Mouse (Mus musculus) hindbrain, embryonic 12.5 days (tissue): ENCODE measurements around the gene Fbxl15. TPM values are rescaled to one million over a fixed set of nuclear protein-coding genes. Genes with fewer than 3 reads are reported as not detected.
A peak's percentile ranks its signal among the peaks of the same experiment; 100 is the strongest.

Experiments used
- ATAC-seq: fragments of 200-750 bp; cut with Nextera tagmentation; 2 replicates; pipeline ENCODE4 v1.8.0; 2017; ENCODE audit warnings: moderate TSS enrichment; ENCODE audit not compliant: low FRiP score
- H3K27ac ChIP-seq: fragments of 300-500 bp; sonication (generic); 2 replicates; pipeline ENCODE4 v1.5.1; 2016; ENCODE audit warnings: mild to moderate bottlenecking
- H3K27me3 ChIP-seq: fragments of 300-500 bp; sonication (generic); 2 replicates; pipeline ENCODE4 v1.6.1; 2016; ENCODE audit warnings: mild to moderate bottlenecking
- H3K36me3 ChIP-seq: fragments of 300-500 bp; sonication (generic); 2 replicates; pipeline ENCODE4 v1.6.1; 2016; ENCODE audit warnings: mild to moderate bottlenecking
- H3K4me1 ChIP-seq: fragments of 300-500 bp; sonication (generic); 2 replicates; pipeline ENCODE4 v1.6.1; 2016
- H3K4me2 ChIP-seq: fragments of 300-500 bp; sonication (generic); replicated peaks from 2 replicates; pipeline ENCODE4 v1.6.1; 2016; ENCODE audit warnings: mild to moderate bottlenecking
- H3K4me3 ChIP-seq: fragments of 300-500 bp; sonication (generic); 2 replicates; pipeline ENCODE4 v1.5.1; 2016; ENCODE audit warnings: mild to moderate bottlenecking
- H3K9ac ChIP-seq: fragments of 300-500 bp; sonication (generic); 2 replicates; pipeline ENCODE4 v1.6.1; 2016; ENCODE audit warnings: mild to moderate bottlenecking, moderate library complexity
- H3K9me3 ChIP-seq: fragments of 300-500 bp; sonication (generic); replicated peaks from 2 replicates; pipeline ENCODE4 v1.6.1; 2016; ENCODE audit warnings: mild to moderate bottlenecking
- WGBS: fragments of 180-500 bp; shearing (Covaris S2); methylation state at CpG from one replicate; pipeline ENCODE4 v1.1.7; 2016; 5-methylcytosine and 5-hydroxymethylcytosine counted together
- polyA plus RNA-seq: library from polyadenylated mRNA; unstranded; fragments of >200 nt; fragmentation: Nextera tagmentation; extraction: Ambion mirVana; gene quantifications from 2 replicates; pipeline ENCODE4 v1.2.1, GENCODE M21; 2016

Gene Fbxl15
- polyA plus RNA-seq, 1 experiment from 2014 or later: 28.3 TPM

DNA sequence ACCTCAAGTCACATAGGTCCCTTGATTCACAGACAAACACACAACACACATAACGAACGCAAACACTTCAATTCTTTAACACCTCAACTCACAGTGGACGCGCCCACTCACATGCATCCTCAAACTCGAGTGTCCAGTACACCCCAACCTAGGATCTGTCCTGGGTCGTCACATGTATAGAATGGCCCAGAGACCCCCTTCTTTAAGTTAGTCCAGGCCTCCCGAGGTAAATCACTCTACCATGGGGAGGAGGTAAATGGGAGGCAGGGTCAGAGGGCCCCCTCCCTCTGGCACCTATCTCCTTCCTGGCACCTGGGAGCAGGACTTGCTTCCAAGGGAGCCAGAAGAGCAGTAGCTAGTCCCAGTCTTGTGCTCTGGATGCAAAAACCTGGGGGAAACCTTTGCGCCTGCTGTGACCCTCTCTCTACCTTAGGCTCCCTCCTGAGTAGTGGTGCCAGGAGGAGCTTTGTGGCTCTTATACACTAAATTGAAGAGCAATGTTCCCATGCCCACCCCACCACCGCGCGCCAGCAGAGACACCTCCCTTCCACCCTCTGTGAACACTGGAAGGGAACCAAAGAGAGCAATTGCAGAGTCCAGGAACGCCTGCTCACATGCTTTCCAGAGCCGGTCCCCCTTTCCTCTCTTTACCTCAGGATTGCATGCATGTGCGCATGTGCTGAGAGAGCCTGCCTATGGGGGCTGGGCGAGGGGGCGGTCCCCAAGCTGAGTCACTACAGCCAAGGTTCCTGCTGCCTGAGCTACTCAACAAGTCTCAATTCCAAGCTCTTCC lies 9.2 kb upstream of the Fbxl15 start:
- H3K4me2 ChIP-seq: peak overlapping the region; percentile 73

DNA sequence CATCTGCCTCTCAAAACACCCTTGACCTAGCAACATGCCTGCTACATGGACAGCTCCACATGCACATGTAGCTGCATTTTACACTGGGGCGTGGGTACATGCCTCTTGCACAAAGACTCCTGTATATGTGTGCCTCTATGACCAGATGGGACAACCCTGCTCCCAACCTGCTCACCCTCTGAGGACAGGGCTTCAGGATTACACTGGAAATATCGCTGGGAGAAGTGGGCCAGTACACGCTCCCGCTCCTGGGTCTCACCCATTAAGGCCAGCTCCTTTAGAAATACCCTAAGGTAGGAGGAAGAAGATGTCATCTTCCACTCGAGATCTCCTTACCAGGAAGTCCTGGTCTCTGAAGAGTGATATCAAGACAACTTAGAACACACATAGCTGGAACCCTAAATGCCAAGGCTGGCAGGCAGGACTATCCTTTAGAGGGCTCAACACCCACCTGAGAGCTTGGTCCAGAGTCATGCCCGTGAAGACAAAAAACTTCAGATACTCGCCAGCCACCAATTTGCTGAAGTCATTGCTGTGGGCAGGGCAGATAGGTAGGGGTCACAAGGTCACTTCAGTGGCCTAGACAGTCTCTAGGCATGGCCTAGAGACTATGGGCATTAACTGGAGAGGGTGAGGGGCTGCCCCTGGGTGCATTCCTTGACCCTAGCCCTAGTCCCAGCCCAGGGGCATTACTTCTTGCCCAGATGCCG lies 7.8 kb upstream of the Fbxl15 start:
- H3K36me3 ChIP-seq: no peaks in the 10 kb centered on the region
- H3K27ac ChIP-seq: 0 out of 2 replicates have a peak overlapping the region, but pooled peaks have one; percentile 86
- H3K4me2 ChIP-seq: no peak overlapping the region
- peaks cover 62% of the 10 kb centered on the region for H3K4me1 ChIP-seq
- H3K27me3 ChIP-seq: peaks cover 93% of the 10 kb centered on the region
- WGBS: 83% methylated on average over 8 of the region's 8 CpGs
- no peak overlapping the region for H3K4me3 ChIP-seq
- no peak for ATAC-seq
- no peaks in the 10 kb centered on the region for H3K9me3 ChIP-seq
- no peak overlapping the region for H3K9ac ChIP-seq

More for the DNA sequence above, 9.2 kb upstream of the Fbxl15 start:
- 11% methylated on average over 16 of the region's 16 CpGs for WGBS
- Histone ChIP-seq H3K9me3 (no peaks in the 10 kb centered on the region), H3K4me3 (peak overlapping the region; percentile 47), H3K36me3 (no peaks in the 10 kb centered on the region), H3K27me3 (peaks cover 93% of the 10 kb centered on the region), H3K4me1 (peaks cover 62% of the 10 kb centered on the region), H3K27ac (peak overlapping the region; percentile 30; the same call in 1 of the 2 replicates), H3K9ac (0 out of 2 replicates have a peak overlapping the region, but pooled peaks have one; percentile 13)
- ATAC-seq: no peak

DNA sequence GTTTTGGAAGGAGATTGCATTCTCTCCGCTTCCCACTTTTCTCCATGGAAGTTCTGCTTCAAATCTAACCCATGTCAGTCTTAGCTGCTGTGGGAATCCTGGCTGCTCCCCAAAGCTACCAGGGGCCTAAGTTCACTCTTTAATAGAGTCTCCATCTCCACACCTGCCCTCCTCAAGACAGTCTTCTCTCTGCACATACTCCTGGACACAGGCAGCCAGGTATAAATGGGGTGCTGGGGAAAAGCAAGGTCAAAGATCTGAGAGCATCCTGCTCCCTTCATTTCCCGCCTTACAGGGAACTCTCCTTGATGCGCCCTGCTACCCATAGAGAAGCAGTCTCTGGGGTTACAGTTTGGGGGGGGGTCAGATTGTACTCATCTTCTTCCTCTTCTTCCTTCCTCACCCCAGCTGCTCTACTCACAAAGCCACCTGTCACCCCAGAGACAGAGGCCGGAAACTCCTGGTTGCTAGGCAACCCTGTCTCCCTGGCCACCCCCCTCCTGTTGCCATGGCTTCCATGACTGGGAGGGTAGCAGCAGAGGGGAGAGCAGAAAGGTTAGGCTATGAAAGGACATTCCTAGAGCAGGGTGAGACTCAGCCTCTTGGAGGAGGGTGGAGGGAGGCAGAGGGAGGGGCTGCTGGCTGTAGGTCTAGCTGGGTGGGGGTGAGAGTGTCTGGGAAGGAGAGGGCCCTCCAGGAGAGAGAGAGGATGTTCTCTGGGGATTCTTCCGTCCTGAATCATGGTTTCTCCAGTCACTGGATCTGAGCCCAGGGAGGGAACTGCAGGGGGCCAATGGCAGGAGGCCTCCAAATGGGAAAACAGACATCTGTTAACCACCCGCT lies 6.7 kb upstream of the Fbxl15 start:
- no peaks in the 10 kb centered on the region for H3K36me3 ChIP-seq

DNA sequence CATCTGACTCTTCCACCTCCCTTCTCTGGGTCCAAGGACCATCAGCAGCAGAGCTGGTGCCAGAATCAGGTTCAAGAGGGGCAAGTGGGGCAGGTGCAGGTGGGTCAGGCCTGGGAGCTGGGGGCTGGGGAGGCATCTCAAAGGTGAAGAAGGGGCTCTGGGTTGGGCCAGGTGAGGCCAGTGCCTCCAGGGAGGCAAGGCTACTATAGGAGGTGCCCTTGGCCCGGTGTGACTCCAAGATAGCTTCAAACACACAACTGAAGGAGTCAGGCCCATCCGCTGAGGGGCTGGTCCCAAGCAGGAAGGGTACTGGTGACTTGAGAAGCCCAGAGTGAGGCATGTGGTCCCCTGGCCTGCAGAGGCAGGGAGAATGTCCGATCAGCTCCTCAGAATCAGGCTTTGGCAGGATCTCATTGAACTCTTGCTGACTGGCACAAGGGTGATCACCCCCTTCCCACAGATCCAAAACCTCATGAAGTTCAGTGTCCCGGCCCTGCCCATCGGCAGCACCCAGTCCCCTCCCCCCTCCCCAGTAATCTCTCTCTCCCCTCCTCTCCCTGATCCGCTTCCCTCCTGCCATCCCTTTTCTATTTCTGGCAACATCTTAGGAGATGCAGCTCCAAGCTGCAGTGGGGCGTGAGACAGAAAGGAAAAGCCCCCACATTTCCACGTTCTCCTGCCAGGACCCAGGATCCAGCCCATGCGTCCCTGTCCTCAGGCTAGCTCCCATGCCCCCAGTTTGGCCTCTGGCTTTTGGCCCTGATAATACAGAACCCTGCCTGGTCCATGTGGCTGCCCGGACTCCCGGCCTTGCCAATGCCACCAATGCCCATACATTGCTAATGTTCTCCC lies 5.6 kb upstream of the Fbxl15 start:
- H3K9ac ChIP-seq: peak overlapping the region; percentile 23; the same call in 1 of the 2 replicates
- H3K27ac ChIP-seq: peak overlapping the region; percentile 86
- H3K4me3 ChIP-seq: no peak overlapping the region
- WGBS: 57% methylated on average over 11 of the region's 11 CpGs
- no peaks in the 10 kb centered on the region for H3K36me3 ChIP-seq
- H3K4me1 ChIP-seq: peaks cover 67% of the 10 kb centered on the region
- peak overlapping the region; percentile 41 for H3K4me2 ChIP-seq
- no peaks in the 10 kb centered on the region for H3K9me3 ChIP-seq
- H3K27me3 ChIP-seq: peaks cover 90% of the 10 kb centered on the region
- no peak for ATAC-seq

More for the DNA sequence above, 6.7 kb upstream of the Fbxl15 start:
- 19% methylated on average over 6 of the region's 6 CpGs for WGBS
- H3K9ac ChIP-seq: peak overlapping the region; percentile 23; the same call in 1 of the 2 replicates
- peak overlapping the region; percentile 86 for H3K27ac ChIP-seq
- peaks cover 93% of the 10 kb centered on the region for H3K27me3 ChIP-seq
- H3K4me2 ChIP-seq: peak overlapping the region; percentile 41
- no peak overlapping the region for H3K4me3 ChIP-seq
- H3K4me1 ChIP-seq: peaks cover 62% of the 10 kb centered on the region
- ATAC-seq: peak; percentile 77
- H3K9me3 ChIP-seq: no peaks in the 10 kb centered on the region

DNA sequence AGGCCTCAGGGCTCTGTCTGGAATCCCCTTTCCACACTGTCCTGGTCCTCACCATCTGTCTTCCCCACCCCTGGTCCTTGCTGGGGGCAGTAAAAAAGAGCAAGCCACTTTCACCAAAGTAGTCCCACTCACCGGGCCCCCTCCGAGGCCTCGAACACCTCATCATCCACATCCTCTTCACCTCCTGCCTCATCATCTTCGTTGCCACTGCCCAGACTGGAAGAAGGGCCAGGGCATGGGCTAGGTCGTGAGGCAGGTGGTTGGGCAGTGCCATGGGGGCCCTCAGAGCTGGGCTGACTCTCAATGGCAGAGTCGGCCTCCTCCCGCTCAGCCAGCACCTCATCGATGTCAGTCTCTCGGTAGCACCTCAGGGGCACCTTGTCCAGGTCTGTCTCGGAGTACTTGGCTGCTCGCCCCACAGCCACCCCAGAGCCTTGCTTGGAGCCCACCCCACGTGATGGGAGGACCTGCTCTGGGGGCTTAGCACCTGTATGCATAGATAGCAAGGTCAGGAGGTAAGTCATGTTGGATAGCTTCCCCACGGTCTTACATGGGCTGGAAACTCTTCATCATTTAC lies 4.9 kb upstream of the Fbxl15 start:
- WGBS: 82% methylated on average over 13 of the region's 13 CpGs
- Histone ChIP-seq H3K27ac (no peak overlapping the region), H3K36me3 (no peaks in the 10 kb centered on the region), H3K9ac (0 out of 2 replicates have a peak overlapping the region, but pooled peaks have one; percentile 35), H3K27me3 (peaks cover 84% of the 10 kb centered on the region), H3K9me3 (no peaks in the 10 kb centered on the region), H3K4me1 (peaks cover 66% of the 10 kb centered on the region), H3K4me2 (0 out of 2 replicates have a peak overlapping the region, but pooled peaks have one; percentile 41), H3K4me3 (no peak overlapping the region)
- no peak for ATAC-seq

DNA sequence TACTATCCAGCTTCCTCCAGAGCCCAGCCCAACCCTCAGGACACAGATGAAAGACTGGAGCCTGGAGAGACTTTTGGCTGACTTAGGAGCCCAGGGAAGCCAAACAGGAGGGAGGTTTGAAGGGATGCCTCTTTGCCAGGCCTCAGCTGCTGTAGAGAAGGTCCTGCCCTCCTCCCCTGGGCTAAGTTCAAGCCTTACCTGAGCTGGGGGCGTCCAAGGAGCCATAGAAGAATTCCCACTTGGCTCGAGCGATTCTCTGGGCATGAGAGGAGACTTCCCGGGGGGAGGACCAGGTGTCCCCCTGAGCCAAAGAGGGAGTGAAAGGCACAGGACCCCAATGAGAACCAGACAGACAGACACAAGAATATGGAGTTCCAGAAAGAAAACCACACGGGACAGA lies 4.3 kb upstream of the Fbxl15 start:
- H3K4me1 ChIP-seq: peaks cover 61% of the 10 kb centered on the region
- whole genome bisulfite sequencing: 71% methylated on average over 5 of the region's 5 CpGs
- H3K9ac ChIP-seq: peak overlapping the region; percentile 35; the same call in 1 of the 2 replicates
- ATAC-seq: no peak
- no peaks in the 10 kb centered on the region for H3K9me3 ChIP-seq
- H3K4me3 ChIP-seq: no peak overlapping the region
- H3K36me3 ChIP-seq: no peaks in the 10 kb centered on the region
- no peak overlapping the region for H3K4me2 ChIP-seq
- no peak overlapping the region for H3K27ac ChIP-seq
- peaks cover 78% of the 10 kb centered on the region for H3K27me3 ChIP-seq

DNA sequence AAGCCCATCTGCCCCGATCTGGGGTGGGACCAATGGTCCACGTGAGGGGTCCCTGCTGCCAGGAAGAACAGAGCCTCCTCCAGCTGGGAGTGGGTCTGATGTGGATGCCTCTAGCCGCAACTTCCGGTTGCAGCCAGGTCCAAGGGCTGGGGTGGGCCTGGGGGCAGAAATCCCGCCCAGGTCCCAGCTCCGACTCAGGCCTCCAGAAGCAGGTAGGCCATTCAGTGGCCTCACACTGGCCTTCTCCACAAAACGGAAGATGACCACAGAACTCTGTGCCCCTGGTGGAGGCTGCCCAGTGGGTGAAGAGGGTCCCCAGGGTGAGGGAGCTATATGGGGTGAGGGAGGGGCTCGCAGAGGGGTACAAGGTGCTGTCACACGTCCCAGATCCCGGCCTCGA lies 3.6 kb upstream of the Fbxl15 start:
- Histone ChIP-seq H3K4me2 (no peak overlapping the region), H3K4me1 (peaks cover 61% of the 10 kb centered on the region), H3K36me3 (no peaks in the 10 kb centered on the region), H3K9ac (no peak overlapping the region), H3K4me3 (no peak overlapping the region), H3K27ac (no peak overlapping the region), H3K27me3 (peaks cover 71% of the 10 kb centered on the region), H3K9me3 (no peaks in the 10 kb centered on the region)
- no peak for ATAC-seq
- 77% methylated on average over 11 of the region's 11 CpGs for WGBS

DNA sequence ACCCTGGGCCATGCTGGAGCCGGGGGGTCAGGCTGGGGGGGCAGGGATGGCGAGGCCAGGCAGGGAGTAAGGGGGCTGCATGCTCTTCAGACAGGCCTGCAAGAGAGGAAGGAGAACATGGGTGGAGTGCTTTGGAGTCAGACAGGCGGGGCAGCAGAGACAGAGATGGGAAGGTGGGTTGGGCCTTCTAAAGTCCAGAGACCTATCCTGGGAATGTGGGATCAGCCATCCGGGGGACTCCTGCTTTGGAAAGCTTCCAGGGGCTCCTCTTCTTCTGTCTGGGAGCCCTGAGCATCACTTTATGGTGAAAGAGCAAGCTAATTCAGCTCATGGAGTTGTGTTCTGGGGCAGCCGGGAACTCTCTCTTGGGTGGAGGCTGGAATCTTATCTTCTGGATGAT lies 3.1 kb upstream of the Fbxl15 start:
- Histone ChIP-seq H3K4me2 (peak overlapping the region; percentile 100), H3K9ac (0 out of 2 replicates have a peak overlapping the region, but pooled peaks have one; percentile 18), H3K27me3 (peaks cover 66% of the 10 kb centered on the region), H3K4me1 (peaks cover 64% of the 10 kb centered on the region), H3K27ac (no peak overlapping the region), H3K4me3 (no peak overlapping the region), H3K36me3 (no peaks in the 10 kb centered on the region), H3K9me3 (no peaks in the 10 kb centered on the region)
- 71% methylated on average over 5 of the region's 5 CpGs for WGBS
- ATAC-seq: no peak

DNA sequence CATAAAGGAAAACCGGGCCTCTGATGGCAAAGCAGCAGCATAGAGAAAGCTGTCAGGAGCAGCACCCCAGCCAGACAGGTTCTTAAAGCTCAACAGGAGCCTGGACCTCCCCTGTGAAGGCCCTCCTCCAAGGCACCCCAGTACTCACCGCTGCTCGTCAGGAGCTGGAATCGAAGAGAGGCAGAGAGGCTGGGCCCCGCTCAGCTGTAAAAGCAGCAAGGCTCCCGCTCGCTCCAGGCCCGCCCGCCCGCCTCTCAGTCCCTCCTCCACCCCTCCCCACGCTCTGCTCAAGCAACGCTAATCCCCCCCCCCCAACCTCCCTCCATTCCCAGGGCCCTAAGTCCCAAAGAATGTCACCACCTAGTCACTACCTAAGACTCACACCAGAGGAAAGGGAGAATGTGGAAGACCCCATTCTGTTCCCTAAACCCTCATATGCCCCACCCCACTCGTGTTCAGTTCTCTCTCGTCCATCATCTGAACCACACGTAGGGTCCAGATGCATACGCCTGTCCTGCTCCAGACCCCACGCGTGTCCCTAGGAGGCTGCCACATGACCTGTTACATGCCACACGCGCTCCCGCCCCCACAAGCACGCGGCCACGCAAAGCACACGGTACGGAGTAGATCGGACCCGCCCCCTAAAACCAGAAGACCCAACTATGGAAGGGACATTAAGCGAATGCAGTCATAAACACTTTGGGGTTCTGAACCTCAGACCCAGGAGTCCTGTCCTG lies 1.8 kb upstream of the Fbxl15 start:
- H3K27ac ChIP-seq: peak overlapping the region; percentile 98
- H3K4me3 ChIP-seq: peak overlapping the region; percentile 61
- no peaks in the 10 kb centered on the region for H3K9me3 ChIP-seq
- ATAC-seq: no peak
- peaks cover 61% of the 10 kb centered on the region for H3K4me1 ChIP-seq
- peak overlapping the region; percentile 56 for H3K9ac ChIP-seq
- WGBS: 3% methylated on average over 29 of the region's 29 CpGs
- H3K36me3 ChIP-seq: peaks cover 11% of the 10 kb centered on the region
- H3K4me2 ChIP-seq: peak overlapping the region; percentile 100
- peaks cover 54% of the 10 kb centered on the region for H3K27me3 ChIP-seq

DNA sequence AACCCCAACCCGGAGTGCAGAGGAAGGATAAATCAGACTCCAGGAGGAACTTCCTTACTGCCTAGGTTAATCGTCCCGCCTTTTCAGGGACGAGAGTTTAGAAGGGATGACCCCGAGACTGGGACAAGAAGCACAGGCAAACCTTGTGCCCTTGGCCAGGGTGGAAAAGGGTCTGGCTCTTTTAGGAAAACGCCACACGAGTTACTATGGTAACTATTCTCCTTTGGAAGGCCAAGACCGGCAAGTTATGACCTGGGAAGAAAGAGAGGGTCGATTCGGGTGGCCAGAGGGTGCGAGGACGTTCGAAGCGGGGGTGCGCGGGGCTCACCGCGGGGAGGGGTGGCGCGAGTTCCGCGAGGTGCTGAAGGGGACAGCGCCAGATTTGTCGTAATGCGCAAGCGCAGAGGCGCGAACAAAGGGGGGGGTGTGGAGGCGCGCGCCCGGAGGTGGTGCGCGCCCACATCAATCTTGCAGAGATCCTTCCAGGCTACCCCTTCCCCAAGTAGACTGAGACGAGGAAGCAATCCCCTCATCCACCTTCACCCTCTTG lies 1.2 kb upstream of the Fbxl15 start, which contains the start of gene Psd:
Gene Psd, minus strand, starts transcription at position 401 of the 550 bp plus-strand sequence.
- Histone ChIP-seq H3K4me3 (peak within 1 kb of the TSS; percentile 61), H3K4me1 (peaks cover 55% of the 10 kb centered on the region), H3K27me3 (peaks cover 49% of the 10 kb centered on the region), H3K9ac (peak within 1 kb of the TSS; percentile 66), H3K9me3 (no peaks in the 10 kb centered on the region), H3K4me2 (peak within 1 kb of the TSS; percentile 100), H3K27ac (peak within 1 kb of the TSS; percentile 98), H3K36me3 (peaks cover 18% of the 10 kb centered on the region)
- under 1% methylated on average over 35 of the region's 35 CpGs for WGBS
- ATAC-seq: no peak
